9 mouse cellular contexts compared by ENCODE assay signal in genomic region chr5:123117257-123117656, GRCm38 (mm10). TPM values are rescaled to one million over a fixed set of nuclear protein-coding genes. Genes with fewer than 3 reads are reported as not detected.
DNase-seq lines count a peak whose midpoint lies in the region; ATAC-seq and TF ChIP-seq lines count a peak whose summit lies in the region.
"Had no signal": no experiment of that assay in that cellular context is flagged by ENCODE, and none has a peak within 500 bp of the region (broad histone marks: within the 10 kb centered on the region; RNA-seq: fewer than 3 reads in every experiment).

No protein-coding gene starts in this region.

- H3K4me2 ChIP-seq in liver, embryonic 15.5 days, result no peak overlapping the region
- H3K4me2 ChIP-seq: embryonic facial prominence, embryonic 12.5 days had no signal

- peak; percentile 61 for DNase-seq in right cerebral cortex, adult 18-20 months
- DNase-seq in right cerebral cortex, postnatal 36 days (ENCODE audit: low spot score in 2 of 2), result no peak
- peak; percentile 70 to 78 for DNase-seq in cerebellum, adult 2 months
- DNase-seq in frontal cortex, postnatal 36 days (ENCODE audit: low spot score in 2 of 2), result peak; percentile 63 to 67
- peak; percentile 84 for DNase-seq in kidney, adult 18-20 months
- DNase-seq in ovary, postnatal 14 days (ENCODE audit: low spot score), result peak; percentile 74
- peak; percentile 82 to 84 for DNase-seq in thymus, postnatal 36 days

- peak; percentile 76 for TF ChIP-seq CTCF in cerebellum, adult 2 months (IDR thresholded peaks at IDR 0.05; ENCODE audit: borderline replicate concordance, insufficient read depth, low read depth, low read length)

- no peaks in the 10 kb centered on the region for H3K27me3 ChIP-seq in cerebellum, adult 2 months (ENCODE audit: control insufficient read depth, insufficient read depth, low read length)
- H3K27me3 ChIP-seq in liver, embryonic 15.5 days, result no peaks in the 10 kb centered on the region
- H3K27me3 ChIP-seq: embryonic facial prominence, embryonic 12.5 days had no signal

- no peak overlapping the region for H3K9ac ChIP-seq in liver, embryonic 15.5 days

- peak; percentile 60 for ATAC-seq in liver, embryonic 15.5 days (ENCODE audit: insufficient read depth)

- no peaks in the 10 kb centered on the region for H3K4me1 ChIP-seq in cerebellum, adult 2 months (ENCODE audit: control insufficient read depth, insufficient read depth, low read length)
- H3K4me1 ChIP-seq in liver, embryonic 15.5 days (replicated peaks), result peaks cover 14% of the 10 kb centered on the region
- H3K4me1 ChIP-seq: embryonic facial prominence, embryonic 12.5 days had no signal

- no peaks in the 10 kb centered on the region for H3K9me3 ChIP-seq in liver, embryonic 15.5 days (replicated peaks)
- H3K9me3 ChIP-seq: embryonic facial prominence, embryonic 12.5 days had no signal

- H3K27ac ChIP-seq in cerebellum, adult 2 months (ENCODE audit: insufficient read depth, low read length), result no peak overlapping the region
- H3K27ac ChIP-seq in liver, embryonic 15.5 days (replicated peaks), result 0 out of 2 replicates have a peak overlapping the region, but pooled peaks have one; percentile 33
- H3K27ac ChIP-seq: embryonic facial prominence, embryonic 12.5 days had no signal

- H3K4me3 ChIP-seq in cerebellum, adult 2 months (replicated peaks; ENCODE audit: insufficient read depth, low read depth, low read length), result no peak overlapping the region
- no peak overlapping the region for H3K4me3 ChIP-seq in liver, embryonic 15.5 days (replicated peaks)
- H3K4me3 ChIP-seq: embryonic facial prominence, embryonic 12.5 days had no signal

- H3K36me3 ChIP-seq in liver, embryonic 15.5 days (replicated peaks), result peaks cover 52% of the 10 kb centered on the region

- TF ChIP-seq POLR2A in cerebellum, adult 2 months (IDR thresholded peaks at IDR 0.05; ENCODE audit: borderline replicate concordance, insufficient read depth, low read length), result no peak

- 17% methylated on average over 10 of the region's 10 CpGs for WGBS in cerebellum, adult 2 months
- 14% methylated on average over 10 of the region's 10 CpGs for WGBS in liver, embryonic 15.5 days (ENCODE audit: insufficient replicate concordance)

RNA-seq across cellular contexts. Expression of gene Rhof, which starts 15.2 kb away (rescaled TPM):
- polyA plus RNA-seq in cerebellum, adult 2 months (2012; rRNA removed), result 27.0 and 32.3 TPM in 2 replicates
- polyA plus RNA-seq in liver, embryonic 15.5 days (2015; fragmentation: Nextera tagmentation; extraction: Ambion mirVana), result 1.7 and 2.1 TPM in 2 replicates

RNA-seq across cellular contexts. Expression of gene Setd1b, which starts 24.7 kb away (rescaled TPM):
- 14.9 and 17.0 TPM in 2 replicates for polyA plus RNA-seq in cerebellum, adult 2 months (2012; rRNA removed)
- polyA plus RNA-seq in liver, embryonic 15.5 days (2015; fragmentation: Nextera tagmentation; extraction: Ambion mirVana), result 3.9 and 4.2 TPM in 2 replicates

RNA-seq across cellular contexts. Expression of gene Tmem120b, which starts 49.0 kb away (rescaled TPM):
- 21.8 and 25.3 TPM in 2 replicates for polyA plus RNA-seq in cerebellum, adult 2 months (2012; rRNA removed)
- polyA plus RNA-seq in liver, embryonic 15.5 days (2015; fragmentation: Nextera tagmentation; extraction: Ambion mirVana), result 25.8 and 27.0 TPM in 2 replicates

RNA-seq across cellular contexts. Expression of gene Psmd9, which starts 52.0 kb away (rescaled TPM):
- 28.4 and 29.9 TPM in 2 replicates for polyA plus RNA-seq in cerebellum, adult 2 months (2012; rRNA removed)
- 70.1 and 77.2 TPM in 2 replicates for polyA plus RNA-seq in liver, embryonic 15.5 days (2015; fragmentation: Nextera tagmentation; extraction: Ambion mirVana)

Comparison
In these comparisons a context has a peak if more than half of its experiments do, and no peak if none do; other contexts are left out.
1. DNase-seq: peak in right cerebral cortex, adult 18-20 months (single experiment), cerebellum, adult 2 months (2 of 2), frontal cortex, postnatal 36 days (2 of 2), kidney, adult 18-20 months (single experiment), ovary, postnatal 14 days (single experiment) and thymus, postnatal 36 days (2 of 2); none in right cerebral cortex, postnatal 36 days (0 of 2).